Mouse (Mus musculus): ENCODE results near the gene Gm11027. TPM values are rescaled to one million over a fixed set of nuclear protein-coding genes. Genes with fewer than 3 reads are reported as not detected.

The Gm11027 gene
- polyA plus RNA-seq, 1 experiment from 2014 or later, result not detected

GRCm38 (mm10) chr12:116262555-116263341 is 12.4 kb upstream of the Gm11027 start, which contains the start of gene Wdr60:
Gene Wdr60 (minus strand): TSS chr12:116263022.
- Histone ChIP-seq H3K36me3 (no peaks in the 10 kb centered on the region), H3K4me3 (peak within 1 kb of the TSS; percentile 74), H3K9me3 (replicated peaks) (no peaks in the 10 kb centered on the region), H3K4me1 (peaks cover 25% of the 10 kb centered on the region), H3K27ac (replicated peaks) (peak within 1 kb of the TSS; percentile 86), H3K27me3 (ENCODE audit: low read depth, poor library complexity, severe bottlenecking) (peaks cover 4% of the 10 kb centered on the region; the same call in 1 of the 2 replicates)
- peak; percentile 89 for DNase-seq (ENCODE audit: low spot score)
- 3% methylated on average over 47 of the region's 47 CpGs for WGBS

- peaks cover 4% of the 10 kb centered on the region; the same call in 1 of the 2 replicates for H3K27me3 ChIP-seq (ENCODE audit: low read depth, poor library complexity, severe bottlenecking)
- no peak overlapping the region for H3K27ac ChIP-seq (replicated peaks)
- 89% methylated on average over 2 of the region's 2 CpGs for WGBS
- H3K9me3 ChIP-seq (replicated peaks), result no peaks in the 10 kb centered on the region
- H3K4me1 ChIP-seq, result peaks cover 25% of the 10 kb centered on the region
- DNase-seq (ENCODE audit: low spot score), result no peak
- no peak overlapping the region for H3K4me3 ChIP-seq
- H3K36me3 ChIP-seq, result no peaks in the 10 kb centered on the region
Observed at GRCm38 (mm10) chr12:116264756-116265155, 10.4 kb upstream of the Gm11027 start.

GRCm38 (mm10) chr12:116265275-116265674 is 9.9 kb upstream of the Gm11027 start:
- Histone ChIP-seq H3K4me3 (no peak overlapping the region), H3K4me1 (peaks cover 25% of the 10 kb centered on the region), H3K27ac (replicated peaks) (no peak overlapping the region), H3K27me3 (ENCODE audit: low read depth, poor library complexity, severe bottlenecking) (peaks cover 4% of the 10 kb centered on the region; the same call in 1 of the 2 replicates), H3K9me3 (replicated peaks) (no peaks in the 10 kb centered on the region), H3K36me3 (no peaks in the 10 kb centered on the region)
- WGBS, result 82% methylated on average over 2 of the region's 2 CpGs
- DNase-seq (ENCODE audit: low spot score), result no peak

- Histone ChIP-seq H3K9me3 (replicated peaks) (no peaks in the 10 kb centered on the region), H3K4me3 (no peak overlapping the region), H3K36me3 (no peaks in the 10 kb centered on the region), H3K27me3 (ENCODE audit: low read depth, poor library complexity, severe bottlenecking) (peaks cover 4% of the 10 kb centered on the region; the same call in 1 of the 2 replicates), H3K4me1 (no peaks in the 10 kb centered on the region), H3K27ac (replicated peaks) (no peak overlapping the region)
- 86% methylated on average over 5 of the region's 5 CpGs for WGBS
- DNase-seq (ENCODE audit: low spot score), result no peak
Observed at GRCm38 (mm10) chr12:116269450-116269849, 5.7 kb upstream of the Gm11027 start.

- 72% methylated on average over 1 of the region's 1 CpGs for whole genome bisulfite sequencing
- H3K36me3 ChIP-seq, result no peaks in the 10 kb centered on the region
- H3K9me3 ChIP-seq (replicated peaks), result no peaks in the 10 kb centered on the region
- no peak overlapping the region for H3K27ac ChIP-seq (replicated peaks)
- no peaks in the 10 kb centered on the region for H3K27me3 ChIP-seq (ENCODE audit: low read depth, poor library complexity, severe bottlenecking)
- H3K4me3 ChIP-seq, result no peak overlapping the region
- H3K4me1 ChIP-seq, result no peaks in the 10 kb centered on the region
- DNase-seq (ENCODE audit: low spot score), result no peak
Observed at GRCm38 (mm10) chr12:116270538-116270937, 4.6 kb upstream of the Gm11027 start.

- H3K27me3 ChIP-seq (ENCODE audit: low read depth, poor library complexity, severe bottlenecking), result no peaks in the 10 kb centered on the region
- H3K36me3 ChIP-seq, result no peaks in the 10 kb centered on the region
- no peaks in the 10 kb centered on the region for H3K4me1 ChIP-seq
- no peaks in the 10 kb centered on the region for H3K9me3 ChIP-seq (replicated peaks)
- H3K27ac ChIP-seq (replicated peaks), result no peak overlapping the region
- no peak overlapping the region for H3K4me3 ChIP-seq
- DNase-seq (ENCODE audit: low spot score), result no peak
- WGBS, result 97% methylated on average over 2 of the region's 2 CpGs
Observed at GRCm38 (mm10) chr12:116271071-116271470, 4.1 kb upstream of the Gm11027 start.

- no peaks in the 10 kb centered on the region for H3K9me3 ChIP-seq (replicated peaks)
- H3K4me1 ChIP-seq, result no peaks in the 10 kb centered on the region
- no peak overlapping the region for H3K27ac ChIP-seq (replicated peaks)
- no peak for DNase-seq (ENCODE audit: low spot score)
- 74% methylated on average over 1 of the region's 1 CpGs for WGBS
- H3K27me3 ChIP-seq (ENCODE audit: low read depth, poor library complexity, severe bottlenecking), result no peaks in the 10 kb centered on the region
- no peak overlapping the region for H3K4me3 ChIP-seq
- no peaks in the 10 kb centered on the region for H3K36me3 ChIP-seq
Observed at GRCm38 (mm10) chr12:116273733-116274132, 1.5 kb upstream of the Gm11027 start.

- H3K4me3 ChIP-seq, result no peak overlapping the region
- no peaks in the 10 kb centered on the region for H3K36me3 ChIP-seq
- WGBS, result 95% methylated on average over 4 of the region's 4 CpGs
- no peak for DNase-seq (ENCODE audit: low spot score)
- H3K27me3 ChIP-seq (ENCODE audit: low read depth, poor library complexity, severe bottlenecking), result no peaks in the 10 kb centered on the region
- H3K9me3 ChIP-seq (replicated peaks), result no peaks in the 10 kb centered on the region
- peaks cover 7% of the 10 kb centered on the region for H3K4me1 ChIP-seq
- no peak overlapping the region for H3K27ac ChIP-seq (replicated peaks)
Observed at GRCm38 (mm10) chr12:116275631-116276030, 445 bp downstream of the Gm11027 start.

GRCm38 (mm10) chr12:116276961-116277360 is 1.8 kb downstream of the Gm11027 start:
- H3K9me3 ChIP-seq (replicated peaks), result no peaks in the 10 kb centered on the region
- H3K27me3 ChIP-seq (ENCODE audit: low read depth, poor library complexity, severe bottlenecking), result no peaks in the 10 kb centered on the region
- WGBS, result 70% methylated on average over 2 of the region's 2 CpGs
- peaks cover 9% of the 10 kb centered on the region for H3K4me1 ChIP-seq
- no peak overlapping the region for H3K27ac ChIP-seq (replicated peaks)
- H3K36me3 ChIP-seq, result no peaks in the 10 kb centered on the region
- no peak overlapping the region for H3K4me3 ChIP-seq
- DNase-seq (ENCODE audit: low spot score), result no peak

- Histone ChIP-seq H3K27ac (replicated peaks) (no peak overlapping the region), H3K9me3 (replicated peaks) (no peaks in the 10 kb centered on the region), H3K36me3 (no peaks in the 10 kb centered on the region), H3K27me3 (ENCODE audit: low read depth, poor library complexity, severe bottlenecking) (no peaks in the 10 kb centered on the region), H3K4me1 (peaks cover 21% of the 10 kb centered on the region), H3K4me3 (no peak overlapping the region)
- WGBS, result 87% methylated on average over 1 of the region's 1 CpGs
- DNase-seq (ENCODE audit: low spot score), result no peak
Observed at GRCm38 (mm10) chr12:116278541-116278940, 3.4 kb downstream of the Gm11027 start.

GRCm38 (mm10) chr12:116279181-116279580 is 4.0 kb downstream of the Gm11027 start:
- Histone ChIP-seq H3K27me3 (ENCODE audit: low read depth, poor library complexity, severe bottlenecking) (no peaks in the 10 kb centered on the region), H3K9me3 (replicated peaks) (no peaks in the 10 kb centered on the region), H3K36me3 (no peaks in the 10 kb centered on the region), H3K27ac (replicated peaks) (no peak overlapping the region), H3K4me3 (no peak overlapping the region), H3K4me1 (peaks cover 21% of the 10 kb centered on the region)
- DNase-seq (ENCODE audit: low spot score), result no peak
- WGBS, result 97% methylated on average over 2 of the region's 2 CpGs

- H3K36me3 ChIP-seq, result no peaks in the 10 kb centered on the region
- peak overlapping the region; percentile 95 for H3K27ac ChIP-seq (replicated peaks)
- H3K9me3 ChIP-seq (replicated peaks), result no peaks in the 10 kb centered on the region
- no peak for DNase-seq (ENCODE audit: low spot score)
- H3K4me1 ChIP-seq, result peaks cover 21% of the 10 kb centered on the region
- H3K4me3 ChIP-seq, result peak overlapping the region; percentile 97
- H3K27me3 ChIP-seq (ENCODE audit: low read depth, poor library complexity, severe bottlenecking), result no peaks in the 10 kb centered on the region
- WGBS, result under 1% methylated on average over 7 of the region's 7 CpGs
Observed at GRCm38 (mm10) chr12:116280149-116280652, 5.0 kb downstream of the Gm11027 start.

- peak within 1 kb of the TSS; percentile 95 for H3K27ac ChIP-seq (replicated peaks)
- WGBS, result under 1% methylated on average over 68 of the region's 68 CpGs
- no peaks in the 10 kb centered on the region for H3K36me3 ChIP-seq
- peak; percentile 100 for DNase-seq (ENCODE audit: low spot score)
- H3K9me3 ChIP-seq (replicated peaks), result no peaks in the 10 kb centered on the region
- H3K27me3 ChIP-seq (ENCODE audit: low read depth, poor library complexity, severe bottlenecking), result no peaks in the 10 kb centered on the region
- H3K4me1 ChIP-seq, result peaks cover 21% of the 10 kb centered on the region
- H3K4me3 ChIP-seq, result peak within 1 kb of the TSS; percentile 97
Observed at GRCm38 (mm10) chr12:116280653-116281364, 5.6 kb downstream of the Gm11027 start, which contains the start of gene Esyt2. Gene Esyt2 (plus strand): TSS chr12:116281196.
